Comparison of ENCODE assay signal across 32 mouse cellular contexts in genomic region chr15:16896674-16897073, GRCm38 (mm10).
"Had no signal": no experiment of that assay in that cellular context is flagged by ENCODE, and none has a peak within 500 bp of the region (broad histone marks: within the 10 kb centered on the region; RNA-seq: fewer than 3 reads in every experiment).

No protein-coding gene starts in this region.

- ATAC-seq: liver, embryonic 12.5 days; liver, postnatal 0 days; lung, postnatal 0 days; midbrain, embryonic 13.5 days; midbrain, embryonic 15.5 days; midbrain, embryonic 16.5 days had no signal

- H3K4me2 ChIP-seq: limb, embryonic 12.5 days; limb, embryonic 13.5 days; limb, embryonic 15.5 days; liver, embryonic 11.5 days; liver, embryonic 12.5 days; liver, embryonic 13.5 days; liver, embryonic 15.5 days; lung, embryonic 14.5 days; lung, embryonic 15.5 days; midbrain, embryonic 11.5 days; midbrain, embryonic 12.5 days; midbrain, embryonic 13.5 days; midbrain, embryonic 15.5 days; neural tube, embryonic 12.5 days had no signal

- DNase-seq: left cerebral cortex, postnatal 4 days; liver; liver, embryonic 13.5 days; liver, postnatal 0 days; lung, adult 18-20 months; lung, adult 2 months; lung, embryonic 14.5 days; lung, postnatal 10 days; lung, postnatal 14 days; lung, postnatal 36 days; lung, postnatal 4 days; midbrain, embryonic 14.5 days had no signal

- H3K9ac ChIP-seq: limb, embryonic 12.5 days; limb, embryonic 13.5 days; limb, embryonic 15.5 days; liver, embryonic 12.5 days; liver, embryonic 13.5 days; liver, embryonic 14.5 days; liver, embryonic 15.5 days; liver, postnatal 0 days; lung, embryonic 14.5 days; lung, embryonic 15.5 days; midbrain, embryonic 12.5 days; midbrain, embryonic 13.5 days; midbrain, embryonic 15.5 days; neural tube, embryonic 12.5 days had no signal

- H3K36me3 ChIP-seq: limb, embryonic 10.5 days; limb, embryonic 12.5 days; limb, embryonic 13.5 days; limb, embryonic 15.5 days; liver, embryonic 12.5 days; liver, embryonic 13.5 days; liver, embryonic 15.5 days; lung, embryonic 15.5 days; midbrain, embryonic 10.5 days; midbrain, embryonic 12.5 days; midbrain, embryonic 13.5 days; midbrain, embryonic 15.5 days; neural tube, embryonic 12.5 days had no signal

- H3K27ac ChIP-seq: limb, embryonic 10.5 days; limb, embryonic 12.5 days; limb, embryonic 13.5 days; limb, embryonic 15.5 days; liver, embryonic 12.5 days; liver, embryonic 13.5 days; liver, embryonic 14.5 days; liver, embryonic 15.5 days; lung, embryonic 15.5 days; macrophage; midbrain, embryonic 10.5 days; midbrain, embryonic 12.5 days; midbrain, embryonic 13.5 days; midbrain, embryonic 15.5 days; neural tube, embryonic 12.5 days had no signal

- H3K4me3 ChIP-seq: limb, embryonic 10.5 days; limb, embryonic 12.5 days; limb, embryonic 13.5 days; limb, embryonic 15.5 days; liver, embryonic 12.5 days; liver, embryonic 13.5 days; liver, embryonic 15.5 days; lung, embryonic 15.5 days; megakaryocyte, embryonic 14.5 days; midbrain, embryonic 10.5 days; midbrain, embryonic 12.5 days; midbrain, embryonic 13.5 days; midbrain, embryonic 15.5 days; myocyte; neural tube, embryonic 12.5 days had no signal

- H3K9me3 ChIP-seq: limb, embryonic 10.5 days; limb, embryonic 12.5 days; limb, embryonic 13.5 days; limb, embryonic 15.5 days; liver, embryonic 12.5 days; liver, embryonic 13.5 days; liver, embryonic 15.5 days; lung, embryonic 15.5 days; megakaryocyte, embryonic 14.5 days; midbrain, embryonic 10.5 days; midbrain, embryonic 12.5 days; midbrain, embryonic 13.5 days; midbrain, embryonic 15.5 days; neural tube, embryonic 12.5 days had no signal

- H3K27me3 ChIP-seq: limb, embryonic 12.5 days; limb, embryonic 13.5 days; limb, embryonic 15.5 days; liver, embryonic 12.5 days; liver, embryonic 13.5 days; liver, embryonic 15.5 days; lung, embryonic 15.5 days; megakaryocyte, embryonic 14.5 days; midbrain, embryonic 12.5 days; midbrain, embryonic 13.5 days; midbrain, embryonic 15.5 days; neural tube, embryonic 12.5 days had no signal

- H3K4me1 ChIP-seq: limb, embryonic 10.5 days; limb, embryonic 12.5 days; limb, embryonic 13.5 days; limb, embryonic 15.5 days; liver, embryonic 12.5 days; liver, embryonic 13.5 days; liver, embryonic 15.5 days; lung, embryonic 15.5 days; megakaryocyte, embryonic 14.5 days; midbrain, embryonic 10.5 days; midbrain, embryonic 12.5 days; midbrain, embryonic 13.5 days; midbrain, embryonic 15.5 days; neural tube, embryonic 12.5 days had no signal
